Mouse (Mus musculus) right cerebral cortex, postnatal 36 days (tissue): ENCODE results near the gene Gm44503.

Experiments used
- DNase-seq, 2 experiments: peaks; one replicate each; pipeline ENCODE4 v3.0.0; 2022; ENCODE audit warnings: low spot score in 2 of 2, mixed read lengths in 1 of 2

The Gm44503 gene

DNA sequence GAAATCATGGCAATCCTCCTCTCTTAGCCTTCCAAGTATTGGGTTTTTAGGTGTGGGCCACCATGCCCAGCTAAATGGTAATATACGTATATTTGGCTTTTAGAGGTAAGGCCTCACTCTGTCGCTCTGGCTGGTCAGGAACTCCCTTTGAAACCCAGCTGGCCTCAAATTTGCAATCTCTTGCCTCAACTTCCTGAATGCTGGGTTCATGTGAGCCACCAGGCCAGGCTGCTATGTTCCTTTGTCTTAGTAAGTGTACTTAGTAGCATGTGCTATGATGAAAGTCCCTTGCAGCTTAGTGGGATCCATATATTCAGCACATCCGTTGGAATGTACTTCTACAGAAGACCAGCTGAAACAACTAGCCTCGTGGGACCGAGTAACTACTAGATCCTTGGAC, 16.1 kb downstream of the Gm44503 start:
- DNase-seq, result no peak

DNA sequence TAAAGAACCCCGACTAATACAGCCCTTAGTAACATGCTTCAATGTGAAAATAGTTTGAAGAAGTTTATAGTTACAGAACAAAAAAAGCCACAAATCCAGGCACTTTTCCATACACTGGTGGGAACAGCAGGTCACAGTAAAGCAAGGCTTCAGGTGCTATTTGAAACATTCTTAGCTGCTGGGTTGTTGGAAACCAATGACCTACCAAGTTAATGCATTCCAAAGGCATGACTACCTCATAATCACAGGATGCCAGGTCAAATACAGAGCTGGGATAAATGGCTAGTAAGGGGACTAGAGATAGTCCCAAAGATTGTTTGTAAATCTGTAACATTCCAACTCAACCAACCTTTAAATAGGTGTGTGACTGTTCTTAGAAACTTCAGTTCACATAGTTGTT, 16.6 kb downstream of the Gm44503 start:
- no peak for DNase-seq

DNA sequence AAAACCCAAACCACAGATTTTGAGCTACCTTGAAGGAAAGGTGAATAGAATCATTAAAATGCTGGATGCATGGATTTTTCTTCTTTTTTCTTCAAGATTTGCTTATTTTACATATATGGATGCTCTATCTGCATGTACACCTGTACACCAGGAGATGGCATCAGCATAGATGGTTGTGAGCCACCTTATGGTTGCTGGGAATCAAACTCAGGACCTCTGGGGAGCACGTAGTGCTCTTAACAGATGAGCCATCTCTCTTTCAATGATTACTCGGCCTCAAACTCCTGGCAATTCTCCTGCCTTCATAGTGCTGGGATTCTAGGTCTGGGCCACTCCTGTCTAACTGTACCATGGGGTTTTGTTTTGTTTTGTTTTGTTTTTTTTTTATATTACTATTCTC, 24.4 kb downstream of the Gm44503 start:
- no peak for DNase-seq

DNA sequence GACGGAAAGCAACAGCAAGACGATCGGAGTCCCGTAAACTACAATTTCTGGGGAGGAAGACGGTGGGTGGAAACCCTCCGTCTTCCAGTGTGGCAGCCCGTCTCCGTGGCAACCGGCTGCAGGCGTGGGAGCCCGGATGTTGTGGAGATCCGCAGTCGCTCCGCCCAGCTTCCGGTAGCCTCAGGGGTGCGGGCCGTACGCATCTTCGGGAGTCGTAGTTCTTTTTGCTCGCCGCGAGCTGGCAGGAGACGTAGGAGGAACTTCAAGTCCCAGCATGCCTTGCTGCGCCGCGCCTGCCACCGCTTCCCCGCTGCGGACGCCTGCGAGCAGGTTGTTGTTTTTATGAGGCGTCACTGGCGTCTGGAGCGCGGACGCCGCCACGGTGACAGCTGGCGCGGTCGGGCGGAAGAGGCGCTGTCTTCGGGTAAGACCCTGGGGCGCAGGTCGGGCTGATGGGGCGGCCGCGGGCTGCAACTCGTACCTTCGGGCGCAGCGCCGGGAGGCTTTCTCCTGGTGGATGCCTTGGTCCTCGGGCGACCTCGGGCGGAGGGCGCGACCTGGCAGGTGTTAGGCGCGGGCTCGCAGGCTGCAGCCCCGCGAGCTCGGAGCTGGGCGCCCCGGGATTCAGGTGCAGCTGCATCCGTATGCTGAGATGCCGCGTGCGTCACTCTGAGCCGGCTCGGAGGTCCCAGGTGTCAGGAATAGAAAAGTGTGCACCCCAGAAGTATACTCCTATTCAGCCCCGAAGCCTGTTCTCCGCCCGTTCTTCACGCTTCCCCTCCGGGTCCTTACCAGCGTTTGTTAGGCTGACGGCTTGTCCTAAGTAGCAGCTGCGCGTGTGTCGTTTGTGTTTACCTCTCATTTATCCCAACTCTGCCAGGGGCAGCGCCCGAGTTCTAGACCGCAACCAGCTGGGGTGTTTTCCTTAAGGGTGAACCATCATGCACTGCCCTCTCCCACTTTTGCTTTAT, 26.9 kb downstream of the Gm44503 start, which contains the start of the genes Ccpg1os and Ccpg1:
Gene Ccpg1os (minus strand): TSS at position 133 of the 971 bp plus-strand sequence.
Gene Ccpg1 (plus strand): TSS at position 180 of the 971 bp plus-strand sequence.
- peak; percentile 98 to 99 for DNase-seq

DNA sequence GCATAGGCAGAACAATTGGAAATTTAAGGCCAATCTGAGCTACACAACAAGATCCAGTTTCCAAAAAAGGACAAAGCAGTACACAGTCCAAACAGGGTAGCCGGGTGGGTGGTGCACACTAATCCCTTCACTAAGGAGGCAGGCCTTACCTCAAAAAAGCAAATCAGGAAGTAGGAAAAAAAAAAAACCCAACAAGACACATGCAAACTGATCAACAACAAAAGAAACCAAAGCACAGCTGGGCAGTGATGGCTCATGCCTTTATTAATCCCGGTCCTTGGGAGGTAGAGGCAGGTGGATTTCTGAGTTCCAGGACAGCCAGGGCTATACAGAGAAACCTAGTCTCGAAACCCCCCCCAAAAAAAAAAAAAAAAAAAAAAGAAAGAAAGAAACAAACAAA, 29.1 kb downstream of the Gm44503 start:
- DNase-seq, result no peak

DNA sequence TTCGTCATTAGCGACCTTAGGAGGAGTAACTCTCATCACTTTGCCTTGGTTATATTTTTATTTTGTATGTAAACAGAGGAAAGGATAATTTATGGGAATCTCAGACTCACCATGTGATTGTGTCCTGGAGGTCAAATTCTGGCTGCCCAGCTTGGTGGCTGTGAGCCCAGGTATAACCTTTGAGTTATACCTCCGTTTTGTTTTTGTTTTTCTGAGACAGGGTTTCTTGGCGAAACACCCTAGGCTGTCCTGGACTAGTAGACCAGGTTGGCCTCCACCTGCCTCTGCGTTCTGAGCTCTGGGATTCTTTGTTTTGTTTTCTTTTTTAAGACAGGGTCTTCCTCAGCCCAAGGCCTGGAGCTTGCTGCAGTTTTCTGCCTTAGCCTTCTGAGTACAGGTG, 30.1 kb downstream of the Gm44503 start:
- DNase-seq, result no peak

DNA sequence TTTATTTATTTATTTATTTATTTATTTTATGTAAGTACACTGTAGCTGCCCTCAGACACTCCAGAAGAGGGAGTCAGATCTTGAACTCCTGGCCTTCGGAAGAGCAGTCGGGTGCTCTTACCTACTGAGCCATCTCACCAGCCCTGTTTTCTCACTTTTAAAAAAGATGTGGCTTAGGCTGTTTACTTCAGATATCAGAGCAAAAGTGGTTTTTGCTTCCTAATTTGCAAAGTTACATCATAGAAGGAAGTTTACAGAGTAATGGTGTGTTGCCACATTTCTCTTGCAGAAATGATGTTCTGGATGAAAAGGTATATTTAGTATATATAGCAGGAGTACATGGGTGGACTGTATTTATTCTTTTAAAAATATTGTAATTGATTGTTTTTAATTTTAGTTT, 32.8 kb downstream of the Gm44503 start:
- no peak for DNase-seq

DNA sequence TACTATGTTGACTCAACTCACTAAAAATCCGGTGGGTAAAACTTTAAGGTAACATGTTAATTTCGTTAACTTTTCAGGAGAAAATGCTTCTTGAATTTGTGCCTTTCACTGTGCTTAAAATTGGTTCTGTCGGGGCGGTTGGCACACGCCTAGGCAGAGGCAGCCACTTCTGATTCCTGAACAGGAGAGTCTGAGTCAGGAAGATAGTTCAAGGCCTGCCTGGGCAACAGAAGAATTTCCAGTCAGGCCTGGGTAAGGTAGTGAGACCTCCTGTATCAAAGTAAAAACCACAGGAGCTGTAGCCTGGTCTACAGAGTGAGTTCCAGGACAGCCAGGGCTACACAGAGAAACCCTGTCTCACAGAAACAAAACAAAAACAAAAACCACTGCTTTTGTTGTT, 33.9 kb downstream of the Gm44503 start:
- DNase-seq, result no peak

DNA sequence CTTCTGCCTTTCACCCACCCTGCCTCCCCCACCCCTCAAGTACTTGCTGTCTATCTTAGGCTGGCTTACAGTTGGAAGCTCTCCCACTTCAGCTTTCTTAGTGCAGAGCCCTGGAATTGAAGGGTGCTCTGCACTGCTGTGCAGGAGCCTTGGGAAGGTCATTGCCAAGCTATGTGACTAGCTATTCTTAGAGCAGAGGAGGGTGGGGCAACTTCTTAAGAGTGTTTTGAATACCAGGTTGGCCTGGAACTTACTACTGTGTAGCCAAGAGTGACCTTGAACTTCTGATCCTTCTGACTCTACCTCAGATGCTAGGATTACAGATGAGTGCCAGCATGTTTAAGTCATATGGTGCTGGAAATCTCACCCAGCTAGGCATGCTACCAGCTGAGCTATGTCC, 37.5 kb downstream of the Gm44503 start:
- DNase-seq, result no peak

DNA sequence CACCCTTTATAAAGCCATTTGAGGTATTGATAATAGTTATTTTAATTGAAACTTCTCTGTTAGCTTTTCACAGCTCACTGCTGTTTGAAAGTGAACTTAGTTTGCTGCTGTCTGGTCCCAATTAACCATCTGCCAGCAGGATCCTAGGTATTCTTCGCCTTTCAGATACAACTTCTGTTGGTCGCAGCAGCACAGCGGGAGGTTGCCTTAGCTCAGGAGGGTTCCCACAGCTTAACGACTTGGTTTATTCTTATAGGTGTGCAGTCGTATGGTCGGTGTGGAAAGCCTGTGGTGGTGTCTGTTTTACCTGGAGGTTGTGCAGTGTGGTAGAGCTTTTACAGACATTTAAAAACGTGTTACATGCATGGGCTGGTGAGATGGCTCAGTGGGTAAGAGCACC, 38.2 kb downstream of the Gm44503 start:
- no peak for DNase-seq

DNA sequence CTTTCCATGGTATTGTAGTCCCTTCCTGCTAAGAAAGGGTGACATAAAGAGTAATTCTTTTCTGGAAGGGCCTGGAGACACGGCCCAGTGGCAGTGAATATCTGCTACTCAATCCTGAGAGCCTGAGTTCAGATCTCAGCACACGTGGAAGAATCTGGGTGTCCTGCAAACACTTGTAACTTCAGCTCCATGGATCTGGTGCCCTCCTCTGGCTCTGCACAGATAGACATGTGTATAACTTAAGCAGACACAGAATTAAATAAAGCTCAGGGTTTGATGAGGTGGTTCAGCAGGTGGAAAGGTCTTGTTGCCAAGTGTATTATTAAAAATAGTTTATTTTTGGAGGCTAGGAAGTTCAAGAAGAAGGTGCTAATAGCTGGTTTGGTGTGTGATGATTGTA, 41.8 kb downstream of the Gm44503 start:
- no peak for DNase-seq

DNA sequence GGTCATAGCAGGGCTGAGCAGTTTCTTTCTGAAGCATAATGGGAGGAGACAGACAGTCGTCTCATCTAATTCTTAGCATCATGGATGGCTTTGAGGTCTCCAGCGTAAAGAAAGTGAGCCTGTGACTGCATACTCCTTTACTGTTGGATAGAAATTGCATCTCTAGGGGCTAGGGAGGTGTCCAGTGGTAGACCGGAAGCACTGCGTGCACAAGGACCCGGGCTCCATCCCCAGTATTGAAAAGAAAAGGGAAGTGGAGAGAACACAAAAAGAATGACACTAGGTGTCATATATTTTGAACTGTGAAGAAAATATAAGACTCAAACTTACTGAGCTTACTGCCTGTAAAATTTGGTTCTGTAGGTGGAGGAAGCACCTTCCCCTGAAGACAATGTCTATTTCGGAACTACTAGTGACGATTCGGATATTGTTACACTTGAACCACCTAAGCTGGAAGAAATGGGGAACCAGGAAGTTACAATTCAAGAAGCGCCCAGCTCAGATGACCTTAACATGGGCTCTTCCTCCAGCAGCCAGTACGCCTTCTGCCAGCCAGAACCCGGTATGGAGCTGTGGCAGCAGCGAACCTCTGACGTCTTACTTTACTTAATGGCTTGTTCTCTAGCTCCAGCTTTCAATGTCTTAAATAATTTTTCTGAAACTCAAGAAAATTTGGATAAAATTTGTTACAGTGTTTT, 42.8 kb downstream of the Gm44503 start:
- DNase-seq, result no peak

DNA sequence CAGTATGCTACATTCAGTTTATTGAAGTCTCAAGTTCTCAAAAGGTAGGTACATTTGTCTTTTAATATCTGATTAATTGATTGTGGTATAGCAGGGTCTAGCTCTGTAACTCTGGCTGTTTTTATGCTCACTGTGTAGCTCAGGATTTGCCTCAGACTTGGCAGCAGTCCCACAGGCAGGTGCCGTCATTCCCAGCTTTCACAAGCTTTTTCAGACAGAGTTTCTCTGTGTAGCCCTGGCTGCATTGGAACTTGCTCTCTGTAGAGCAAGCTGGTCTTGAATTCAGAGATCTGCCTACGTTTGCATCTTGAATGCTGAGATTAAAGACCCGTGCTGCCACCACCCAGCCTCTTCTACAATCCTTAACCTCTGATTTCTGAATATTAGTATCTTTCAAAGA, 43.5 kb downstream of the Gm44503 start:
- no peak for DNase-seq

DNA sequence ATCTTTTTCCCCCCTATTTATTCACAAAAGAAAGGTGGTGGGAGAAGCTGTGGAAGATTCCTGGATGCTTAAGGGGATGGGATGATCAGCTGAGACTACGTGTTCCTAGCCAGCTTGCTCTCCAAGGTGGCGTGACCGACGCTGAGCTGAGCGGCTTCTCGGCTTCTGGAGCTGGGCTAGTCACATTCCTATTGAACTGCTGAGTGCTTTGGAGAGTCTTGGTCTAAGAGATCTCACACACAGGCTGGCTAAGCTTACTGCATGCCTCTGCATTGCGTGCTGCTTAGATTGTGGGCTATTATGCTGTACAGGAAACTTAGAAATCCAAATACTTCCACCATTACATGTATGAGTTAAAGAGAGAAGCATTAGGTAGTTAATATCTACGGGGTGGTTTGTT, 45.4 kb downstream of the Gm44503 start:
- DNase-seq, result no peak

DNA sequence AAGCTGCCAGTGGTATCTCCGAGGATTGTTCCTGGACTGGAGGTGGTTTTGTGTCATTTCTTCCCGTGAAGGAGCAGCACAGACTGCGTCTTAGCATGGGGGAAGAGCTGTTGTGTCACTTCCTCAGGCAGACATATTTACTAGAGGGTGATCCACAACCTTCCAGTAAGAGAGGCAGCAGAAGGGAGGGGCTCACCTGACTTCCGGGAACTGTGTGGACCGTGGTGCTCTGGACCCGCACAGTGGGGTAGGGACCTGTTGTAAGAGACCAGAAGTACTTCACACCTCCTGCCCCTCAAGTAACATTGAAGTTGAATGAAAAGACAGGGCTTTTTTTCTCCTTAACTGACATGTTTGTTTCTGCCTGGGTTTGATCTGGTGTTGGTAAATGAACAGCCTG, 46.5 kb downstream of the Gm44503 start:
- no peak for DNase-seq

DNA sequence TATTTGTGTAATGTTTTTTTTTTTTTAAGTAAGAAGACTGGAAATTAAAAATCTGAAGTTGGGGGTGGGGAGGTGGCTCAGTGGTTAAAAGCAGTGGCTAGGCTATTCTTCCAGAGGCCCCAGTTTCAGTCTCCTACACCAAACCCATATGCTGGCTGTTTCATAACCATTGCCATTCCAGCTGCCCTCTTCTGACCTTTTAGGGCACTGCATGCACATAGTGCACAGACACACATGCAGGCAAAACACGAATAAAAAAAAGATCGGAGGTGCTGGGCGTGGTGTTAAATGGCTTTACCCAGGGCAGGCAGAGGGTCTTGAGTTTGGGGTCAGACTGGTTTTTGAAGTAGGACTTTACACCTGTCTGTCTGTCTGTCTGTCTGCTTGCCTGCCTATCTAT, 47.5 kb downstream of the Gm44503 start:
- no peak for DNase-seq

DNA sequence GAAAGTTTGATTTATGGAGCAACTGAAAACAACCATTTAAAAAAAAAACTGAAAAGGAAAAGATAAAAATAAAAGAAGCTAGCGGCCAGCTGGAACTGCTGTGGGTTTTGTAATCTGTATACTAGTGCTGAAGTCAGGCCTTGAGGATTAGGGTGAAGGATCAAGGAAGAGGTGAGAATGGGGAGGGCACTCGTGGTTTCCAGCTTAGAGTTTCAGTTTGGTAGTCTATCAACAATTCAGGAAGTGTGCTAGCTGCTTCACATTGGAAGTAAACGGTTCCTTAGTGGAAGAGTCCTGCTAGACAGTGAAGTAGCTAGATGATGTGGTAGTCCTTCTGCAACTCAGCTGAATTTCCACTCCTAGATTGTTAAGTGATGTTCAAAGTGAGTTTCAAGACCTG, 49.7 kb downstream of the Gm44503 start:
- DNase-seq, result no peak

DNA sequence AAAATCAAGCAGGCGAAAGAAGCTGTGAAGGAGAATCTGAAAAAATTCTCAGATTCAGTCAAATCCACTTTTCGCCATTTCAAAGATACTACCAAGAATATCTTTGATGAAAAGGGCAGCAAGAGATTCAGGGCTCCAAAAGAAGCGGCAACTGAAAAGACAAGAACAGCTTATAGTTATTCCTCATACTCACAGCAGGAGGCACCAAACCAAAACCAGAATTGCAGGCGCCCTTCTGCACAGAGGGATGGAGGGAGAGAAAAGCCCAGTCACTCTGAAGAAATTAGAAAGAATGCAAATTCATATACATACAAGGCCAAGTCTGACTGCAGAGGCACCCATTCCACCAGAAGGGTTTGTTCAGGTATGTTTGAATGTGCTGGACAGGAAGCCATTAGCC, 54.0 kb downstream of the Gm44503 start:
- DNase-seq, result no peak

DNA sequence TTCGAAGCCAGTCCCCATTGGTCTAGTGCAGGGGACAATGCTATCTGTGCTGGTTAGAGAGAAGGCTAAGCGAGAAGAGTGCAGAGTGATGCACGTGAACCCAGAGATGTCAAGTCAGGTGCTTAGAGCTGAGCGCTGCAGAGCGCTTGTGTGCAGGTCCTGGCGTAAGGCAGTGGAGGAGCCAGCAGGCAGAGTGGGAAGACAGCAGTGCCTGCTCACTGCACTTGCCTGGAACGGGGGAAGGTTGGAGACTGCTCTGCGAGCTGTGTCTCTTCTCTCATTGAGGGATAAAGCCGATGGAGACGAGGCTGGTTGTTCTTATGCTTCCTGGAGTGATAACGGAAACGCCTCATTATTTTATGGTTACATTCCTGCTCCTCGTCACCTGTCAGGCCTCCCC, 56.1 kb downstream of the Gm44503 start:
- DNase-seq, result peak in 1 of 2 experiments; percentile 13

DNA sequence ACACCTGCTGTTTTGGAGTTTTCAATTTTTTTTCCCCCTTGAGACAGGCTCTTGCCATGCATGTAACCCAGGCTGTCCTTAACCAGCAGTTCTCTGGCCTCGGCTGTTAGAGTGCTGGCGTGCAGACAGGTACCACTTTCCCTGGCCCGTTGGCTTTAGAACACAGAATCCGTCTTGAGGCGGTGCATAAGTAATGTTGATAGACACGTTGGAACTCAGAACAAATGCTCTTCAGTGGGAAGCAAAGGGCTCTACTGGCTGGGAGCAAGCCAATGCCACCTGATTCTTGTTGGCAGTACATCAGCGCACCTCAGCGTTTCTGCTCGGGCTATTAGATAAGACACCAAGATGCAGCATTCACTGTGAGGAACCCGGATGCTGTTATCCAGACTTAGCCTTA, 61.2 kb downstream of the Gm44503 start:
- DNase-seq, result no peak

DNA sequence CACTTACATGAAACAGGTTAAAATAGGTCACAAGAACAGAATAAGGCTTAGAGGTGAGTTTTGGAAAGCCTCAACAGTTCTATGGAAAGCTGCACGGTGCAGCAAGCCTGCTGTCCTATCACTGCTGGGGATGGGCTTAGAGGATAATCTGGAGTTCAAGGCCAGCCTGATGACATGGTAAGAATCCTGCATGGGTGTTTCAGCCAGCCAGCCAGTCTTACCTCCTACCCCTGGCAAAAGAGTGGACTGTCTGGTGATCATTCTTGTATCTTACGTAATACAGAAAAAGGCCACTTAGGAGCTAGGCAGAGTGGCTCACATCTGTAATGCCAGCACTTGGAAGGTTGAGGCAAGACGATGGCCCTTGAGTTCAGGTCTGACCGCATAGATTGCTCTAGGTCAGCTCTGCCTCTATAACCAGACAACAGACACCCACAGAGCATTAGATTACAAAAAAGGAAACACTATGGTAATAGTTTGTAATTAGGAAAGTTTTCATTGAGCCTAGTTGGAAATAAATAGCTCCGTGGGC, 62.0 kb downstream of the Gm44503 start:
- DNase-seq, result no peak

DNA sequence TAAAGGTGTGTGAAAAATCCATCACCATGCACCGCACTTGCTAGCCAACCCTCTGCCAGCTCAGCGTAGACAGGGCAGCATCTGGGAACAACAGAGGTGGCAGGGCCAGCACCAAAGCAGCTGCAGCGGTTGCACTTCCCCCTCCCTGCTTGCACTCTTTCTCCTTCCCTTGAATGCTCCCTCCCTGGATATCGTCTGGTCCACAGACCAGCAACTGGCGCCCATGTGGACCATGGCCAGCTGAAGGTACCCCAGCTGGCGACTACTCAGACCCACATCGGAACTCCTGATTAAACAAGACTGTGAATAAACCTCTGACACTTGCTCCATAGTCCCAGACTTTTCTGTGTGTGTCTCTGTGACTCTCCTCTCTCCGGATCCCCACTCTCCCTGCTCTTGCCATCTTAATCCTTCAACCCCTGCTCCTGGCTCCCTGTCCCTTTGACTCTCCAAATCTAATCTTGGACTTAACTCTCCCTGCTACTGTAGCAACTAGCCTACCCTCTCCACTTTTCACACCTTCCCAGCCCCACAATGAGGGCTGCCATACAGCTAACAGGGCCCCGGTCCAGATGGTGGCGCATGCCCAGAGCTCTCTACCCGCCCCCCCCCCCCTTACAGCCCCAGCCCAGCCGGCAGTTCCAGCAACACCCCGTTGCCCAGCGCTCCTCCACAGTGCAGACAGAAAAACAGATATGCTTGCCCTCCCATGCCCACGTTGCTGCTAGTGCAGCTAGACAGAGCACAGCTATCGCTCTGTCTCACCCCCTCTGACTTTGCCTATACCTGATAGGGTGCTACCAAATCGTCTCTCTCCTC, 67.4 kb downstream of the Gm44503 start:
- DNase-seq, result no peak
